Mouse (Mus musculus): Measurements from ENCODE around the gene Sbf2. TPM values are rescaled to one million over a fixed set of nuclear protein-coding genes. Genes with fewer than 3 reads are reported as not detected.
"Not testable (repeated sequence)": the region's sequence is repeated elsewhere in the genome, so short reads cannot be mapped to it uniquely, and the experiment has no call there.

The Sbf2 gene
- polyA plus RNA-seq, 1 experiment from 2014 or later: 68.8 TPM

DNA sequence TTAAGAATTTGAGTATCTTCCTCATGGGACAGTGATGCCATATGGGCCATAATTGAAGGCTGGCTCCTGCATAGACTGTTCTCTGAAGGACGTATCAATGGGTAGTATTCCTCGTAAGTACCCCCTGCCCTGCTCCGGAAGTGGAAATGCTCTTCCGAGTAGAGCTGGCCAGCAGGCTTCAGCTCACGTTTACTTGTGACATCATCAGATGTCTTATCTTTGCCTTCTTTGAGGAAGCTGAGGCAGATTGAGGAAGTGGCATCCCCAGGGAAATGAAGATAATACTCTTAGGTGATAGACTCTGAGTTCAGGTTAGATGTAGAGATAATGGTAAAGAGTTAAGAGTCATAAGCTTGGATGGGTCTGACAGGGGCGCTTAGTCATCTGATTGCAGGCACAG is 31.1 kb upstream of the Sbf2 start:
- Histone ChIP-seq H3K36me3 (no peaks in the 10 kb centered on the region), H3K4me3 (no peak overlapping the region), H3K4me1 (no peaks in the 10 kb centered on the region), H3K4me2 (replicated peaks) (no peak overlapping the region), H3K27ac (replicated peaks) (no peak overlapping the region), H3K9me3 (no peaks in the 10 kb centered on the region), H3K9ac (replicated peaks) (no peak overlapping the region), H3K27me3 (no peaks in the 10 kb centered on the region)
- 89% methylated on average over 6 of the region's 6 CpGs for WGBS
- no peak for ATAC-seq (replicated peaks)

DNA sequence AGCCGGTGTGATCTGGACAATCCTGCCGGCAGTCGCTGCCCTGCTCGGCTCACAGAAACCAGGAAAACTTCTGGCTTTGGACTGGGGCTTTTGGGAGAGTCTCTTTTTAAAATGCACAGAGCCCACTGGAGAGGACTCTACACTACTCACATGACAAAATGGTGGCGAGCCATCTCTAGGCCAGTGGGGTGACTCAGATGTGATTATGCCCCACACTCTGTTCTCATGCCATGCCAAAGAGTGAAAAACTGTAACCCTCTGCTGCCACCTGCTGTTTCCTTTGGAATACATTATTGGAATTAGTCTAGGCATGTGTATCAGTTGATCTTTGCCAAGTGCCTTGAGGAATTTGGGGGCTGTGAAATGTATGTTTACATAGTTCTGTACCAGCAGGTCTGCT is 30.6 kb upstream of the Sbf2 start:
- ATAC-seq (replicated peaks): peak; percentile 58
- no peak overlapping the region for H3K4me2 ChIP-seq (replicated peaks)
- H3K27ac ChIP-seq (replicated peaks): no peak overlapping the region

DNA sequence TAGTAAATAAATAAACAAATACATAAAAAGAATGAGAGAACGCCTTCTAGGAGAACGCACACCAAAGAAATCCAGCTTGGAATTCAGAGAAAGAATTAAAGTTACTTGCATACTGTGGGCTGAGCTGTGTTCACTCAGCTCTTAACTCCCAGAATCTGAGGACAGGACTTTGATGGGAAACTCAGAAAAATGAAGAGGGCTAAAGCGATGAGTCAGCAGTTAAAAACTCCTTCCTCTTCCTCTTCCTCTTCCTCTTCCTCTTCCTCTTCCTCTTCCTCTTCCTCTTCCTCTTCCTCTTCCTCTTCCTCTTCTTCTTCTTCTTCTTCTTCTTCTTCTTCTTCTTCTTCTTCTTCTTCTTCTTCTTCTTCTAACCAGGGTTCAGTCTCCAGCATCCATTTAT is 25.2 kb upstream of the Sbf2 start:
- not testable (repeated sequence) for H3K27ac ChIP-seq (replicated peaks); H3K9me3 ChIP-seq; H3K4me2 ChIP-seq (replicated peaks); H3K27me3 ChIP-seq; H3K4me3 ChIP-seq; H3K4me1 ChIP-seq; ATAC-seq (replicated peaks); H3K36me3 ChIP-seq; H3K9ac ChIP-seq (replicated peaks)
- WGBS: 96% methylated on average over 3 of the region's 3 CpGs

More for the DNA sequence above, 30.6 kb upstream of the Sbf2 start:
- no peaks in the 10 kb centered on the region for H3K4me1 ChIP-seq
- H3K27me3 ChIP-seq: no peaks in the 10 kb centered on the region
- 75% methylated on average over 5 of the region's 5 CpGs for WGBS
- no peaks in the 10 kb centered on the region for H3K36me3 ChIP-seq
- no peak overlapping the region for H3K4me3 ChIP-seq
- no peaks in the 10 kb centered on the region for H3K9me3 ChIP-seq
- no peak overlapping the region for H3K9ac ChIP-seq (replicated peaks)

DNA sequence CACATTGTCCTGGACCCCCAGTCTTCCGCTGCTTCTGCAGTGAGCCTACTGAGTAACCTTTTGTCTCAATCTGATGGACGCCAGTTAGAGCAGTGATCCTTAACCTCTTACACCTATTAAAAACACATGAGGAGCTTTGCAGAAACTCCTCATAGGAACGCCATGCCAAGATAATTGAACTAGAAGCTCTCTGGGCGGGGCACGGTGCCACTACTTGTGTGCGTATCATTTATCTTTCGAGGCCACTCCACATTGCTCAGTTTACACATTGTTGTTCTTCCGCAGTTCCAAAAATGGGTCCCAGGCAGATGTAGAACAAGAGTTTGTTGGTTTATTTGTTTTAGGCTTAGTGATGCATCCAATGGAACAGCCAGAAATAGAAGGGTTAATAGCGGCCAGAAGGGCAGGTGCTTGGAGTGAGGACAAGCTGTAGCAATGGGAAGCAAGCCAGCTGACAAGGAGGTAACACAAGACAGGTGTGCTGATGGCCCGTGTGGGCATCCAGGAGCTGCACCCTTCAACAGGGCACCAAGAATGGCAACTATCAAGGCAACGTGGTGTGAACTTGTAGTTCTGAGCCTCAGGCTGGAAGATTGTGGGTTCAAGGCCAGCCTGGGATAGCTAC is 24.7 kb upstream of the Sbf2 start:
- Histone ChIP-seq H3K4me3 (no peak overlapping the region), H3K9ac (replicated peaks) (no peak overlapping the region), H3K27ac (replicated peaks) (no peak overlapping the region), H3K4me2 (replicated peaks) (no peak overlapping the region), H3K27me3 (no peaks in the 10 kb centered on the region), H3K36me3 (no peaks in the 10 kb centered on the region), H3K9me3 (no peaks in the 10 kb centered on the region), H3K4me1 (peaks cover 7% of the 10 kb centered on the region; the same call in 1 of the 2 replicates)
- no peak for ATAC-seq (replicated peaks)
- WGBS: 85% methylated on average over 11 of the region's 11 CpGs

DNA sequence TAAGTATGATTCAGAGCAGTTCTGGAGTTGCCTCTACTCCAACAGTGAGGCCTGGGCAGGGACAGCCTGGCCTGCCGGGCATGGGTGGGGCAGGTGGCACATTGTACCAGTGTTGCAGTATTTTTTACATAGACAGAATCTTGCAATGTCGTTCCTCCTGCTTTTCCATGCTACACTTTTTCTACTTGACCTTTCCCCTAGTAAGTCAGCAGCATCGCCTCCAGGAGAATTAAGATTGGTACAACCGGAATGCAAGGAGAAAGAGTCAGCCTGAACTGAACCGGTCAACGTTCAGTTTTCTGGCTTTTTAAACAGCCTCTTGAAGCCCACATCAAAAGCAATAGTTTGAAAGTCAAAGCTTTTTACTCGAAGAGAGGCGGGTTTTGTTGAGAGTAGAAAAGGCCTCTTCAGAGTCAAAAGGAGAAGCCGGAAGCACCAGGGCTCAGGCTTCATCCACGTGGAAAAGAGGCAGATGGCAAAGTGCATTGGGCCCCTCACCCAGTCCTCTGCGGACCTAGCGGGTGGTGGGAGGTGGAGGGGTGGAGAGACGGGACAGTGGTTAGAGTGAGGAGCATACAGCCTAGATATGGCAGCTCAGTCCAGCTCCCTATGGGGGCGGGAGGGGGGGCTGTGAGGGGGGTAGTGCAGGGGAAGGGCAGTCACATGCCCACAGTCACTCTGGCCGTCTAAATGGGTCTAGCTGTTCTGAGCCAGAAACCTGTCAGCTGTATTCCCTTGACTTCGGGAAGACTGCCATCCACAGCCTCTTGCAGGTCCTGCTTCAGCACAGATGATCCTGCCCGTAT is 23.8 kb upstream of the Sbf2 start:
- ATAC-seq (replicated peaks): peak; percentile 41; the same call in 1 of the 2 replicates
- Histone ChIP-seq H3K4me3 (no peak overlapping the region), H3K4me2 (replicated peaks) (no peak overlapping the region), H3K9me3 (no peaks in the 10 kb centered on the region), H3K9ac (replicated peaks) (no peak overlapping the region), H3K36me3 (no peaks in the 10 kb centered on the region), H3K27ac (replicated peaks) (no peak overlapping the region), H3K4me1 (peaks cover 7% of the 10 kb centered on the region; the same call in 1 of the 2 replicates), H3K27me3 (no peaks in the 10 kb centered on the region)
- 27% methylated on average over 17 of the region's 17 CpGs for WGBS

DNA sequence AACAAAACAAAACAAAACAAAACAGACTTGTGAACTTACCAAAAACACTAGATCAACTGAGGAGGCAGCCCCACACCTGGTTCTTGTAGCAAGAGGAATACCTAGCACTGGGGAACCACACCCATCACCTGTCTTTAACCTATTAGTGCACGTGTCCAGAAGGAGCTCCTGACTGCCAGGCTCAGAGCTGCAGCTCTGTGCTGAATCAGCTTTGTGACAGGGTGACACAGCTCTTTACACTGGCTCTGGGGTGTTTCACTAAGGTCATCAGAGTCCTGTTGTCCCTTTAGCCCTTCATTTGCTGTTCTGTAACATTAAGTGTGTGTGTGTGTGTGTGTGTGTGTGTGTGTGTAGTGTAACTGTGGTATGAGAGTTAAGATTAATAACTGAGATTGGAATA is 21.8 kb upstream of the Sbf2 start:
- WGBS: 35% methylated on average over 1 of the region's 1 CpGs
- Histone ChIP-seq H3K27ac (replicated peaks) (no peak overlapping the region), H3K9ac (replicated peaks) (no peak overlapping the region), H3K4me1 (peaks cover 7% of the 10 kb centered on the region; the same call in 1 of the 2 replicates), H3K9me3 (no peaks in the 10 kb centered on the region), H3K27me3 (peaks cover 2% of the 10 kb centered on the region; the same call in 1 of the 2 replicates), H3K4me3 (no peak overlapping the region), H3K4me2 (replicated peaks) (no peak overlapping the region), H3K36me3 (no peaks in the 10 kb centered on the region)
- no peak for ATAC-seq (replicated peaks)

DNA sequence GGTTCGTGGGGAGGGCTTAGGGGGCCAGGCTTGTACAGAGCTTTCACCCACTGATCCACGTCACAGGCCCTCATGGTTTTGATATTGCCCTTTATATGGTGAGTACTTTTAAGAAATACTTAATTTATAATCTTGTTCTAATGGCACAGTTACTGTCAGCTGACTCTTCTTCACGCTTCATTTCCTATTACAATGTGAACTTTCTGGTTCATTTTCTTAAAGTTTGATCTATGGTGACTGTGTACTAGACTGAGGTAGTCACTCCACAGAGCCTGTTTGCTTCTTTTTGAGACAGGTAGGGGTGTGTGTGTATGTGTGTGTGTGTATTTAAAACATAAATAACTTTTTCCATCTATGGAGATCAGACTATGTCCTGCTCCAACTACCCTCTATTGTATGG is 21.2 kb upstream of the Sbf2 start:
- WGBS: 80% methylated on average over 3 of the region's 3 CpGs
- Histone ChIP-seq H3K36me3 (no peaks in the 10 kb centered on the region), H3K9me3 (no peaks in the 10 kb centered on the region), H3K4me1 (peaks cover 7% of the 10 kb centered on the region; the same call in 1 of the 2 replicates), H3K4me3 (no peak overlapping the region), H3K27ac (replicated peaks) (no peak overlapping the region), H3K4me2 (replicated peaks) (no peak overlapping the region), H3K27me3 (peaks cover 8% of the 10 kb centered on the region; the same call in 1 of the 2 replicates), H3K9ac (replicated peaks) (no peak overlapping the region)
- ATAC-seq (replicated peaks): no peak

DNA sequence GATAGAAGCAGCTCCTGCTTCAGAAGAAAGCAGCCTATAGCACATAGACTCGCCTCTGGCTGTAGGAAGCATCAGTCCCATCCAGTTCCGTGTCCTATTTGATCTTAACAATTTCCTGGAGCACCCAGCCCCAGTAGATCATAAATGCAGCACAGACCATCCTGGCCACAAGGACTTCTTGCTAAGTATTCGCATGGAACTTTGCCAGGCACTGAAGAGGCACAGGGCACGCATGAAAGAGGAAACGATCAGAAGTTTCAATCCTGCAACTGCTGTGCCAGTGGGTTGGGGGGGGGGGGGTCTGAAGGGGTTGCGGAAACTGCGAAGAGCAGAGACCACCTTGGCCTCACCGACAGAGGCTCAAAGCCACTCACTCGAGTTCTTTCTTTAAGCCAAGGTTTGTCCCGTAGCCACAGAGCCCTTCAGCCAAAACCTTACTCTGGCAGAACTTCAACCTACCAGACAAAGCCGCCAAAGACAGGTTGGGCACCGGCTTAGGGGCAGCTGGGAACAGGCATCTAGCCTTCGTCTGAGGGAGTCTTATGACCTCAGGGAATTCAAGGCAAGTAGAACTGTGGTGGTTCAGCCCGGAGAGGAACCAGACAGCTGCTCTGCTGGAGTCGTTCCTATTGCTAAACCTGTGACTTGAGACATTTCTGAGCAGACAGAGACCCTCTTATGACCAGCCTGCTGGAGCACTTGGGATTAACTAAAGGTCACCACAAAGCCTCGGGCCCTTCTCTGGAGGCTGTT is 16.6 kb upstream of the Sbf2 start:
- Histone ChIP-seq H3K36me3 (no peaks in the 10 kb centered on the region), H3K4me3 (no peak overlapping the region), H3K9ac (replicated peaks) (no peak overlapping the region), H3K9me3 (no peaks in the 10 kb centered on the region), H3K27ac (replicated peaks) (no peak overlapping the region), H3K4me1 (peaks cover 36% of the 10 kb centered on the region), H3K4me2 (replicated peaks) (no peak overlapping the region), H3K27me3 (peaks cover 45% of the 10 kb centered on the region)
- ATAC-seq (replicated peaks): no peak
- 74% methylated on average over 16 of the region's 16 CpGs for WGBS

DNA sequence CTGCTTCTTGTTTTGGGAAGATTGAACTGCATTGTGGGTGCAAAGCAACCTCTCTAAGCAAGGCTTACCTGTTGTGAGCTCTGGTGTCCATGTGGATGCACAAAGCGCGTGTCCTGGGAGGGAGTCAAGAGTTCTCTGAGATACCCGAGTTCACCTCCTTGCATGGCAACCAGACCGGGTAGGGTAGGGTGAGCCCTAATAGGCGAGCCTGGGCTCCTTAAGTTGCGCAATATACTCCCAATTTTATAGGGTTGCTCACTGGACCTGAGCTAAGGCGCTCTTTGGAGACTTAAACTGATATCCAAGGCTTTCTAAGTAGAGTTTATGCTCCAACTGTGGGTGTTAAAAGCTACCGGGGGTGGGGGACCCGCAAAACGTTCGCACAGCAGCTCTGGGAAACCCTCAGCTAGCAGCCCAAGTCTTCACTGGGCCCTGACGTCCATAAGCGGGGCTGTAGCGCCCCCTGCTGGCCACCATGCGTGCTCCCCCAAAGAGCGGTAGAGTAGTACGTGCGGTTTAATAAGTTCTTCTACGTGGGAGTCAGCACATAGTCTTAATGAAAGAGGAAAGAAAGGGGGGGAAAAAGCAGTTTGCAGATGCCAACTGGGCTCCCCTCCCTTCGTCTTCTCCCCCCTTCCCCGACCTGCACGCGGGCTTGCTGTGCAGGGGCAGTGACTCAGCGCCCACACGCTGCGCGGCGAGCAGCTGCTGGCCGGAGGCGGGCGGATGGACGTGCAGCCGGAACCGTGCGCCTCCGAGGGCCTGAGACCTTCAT is 15.4 kb upstream of the Sbf2 start:
- peak overlapping the region; percentile 74 for H3K4me2 ChIP-seq (replicated peaks)
- H3K36me3 ChIP-seq: no peaks in the 10 kb centered on the region
- H3K9me3 ChIP-seq: no peaks in the 10 kb centered on the region
- H3K27ac ChIP-seq (replicated peaks): no peak overlapping the region
- peaks cover 56% of the 10 kb centered on the region for H3K27me3 ChIP-seq
- H3K9ac ChIP-seq (replicated peaks): peak overlapping the region; percentile 38; the same call in 1 of the 2 replicates
- ATAC-seq (replicated peaks): peak; percentile 91
- WGBS: 1% methylated on average over 36 of the region's 36 CpGs
- peak overlapping the region; percentile 40 for H3K4me3 ChIP-seq
- peaks cover 38% of the 10 kb centered on the region for H3K4me1 ChIP-seq

DNA sequence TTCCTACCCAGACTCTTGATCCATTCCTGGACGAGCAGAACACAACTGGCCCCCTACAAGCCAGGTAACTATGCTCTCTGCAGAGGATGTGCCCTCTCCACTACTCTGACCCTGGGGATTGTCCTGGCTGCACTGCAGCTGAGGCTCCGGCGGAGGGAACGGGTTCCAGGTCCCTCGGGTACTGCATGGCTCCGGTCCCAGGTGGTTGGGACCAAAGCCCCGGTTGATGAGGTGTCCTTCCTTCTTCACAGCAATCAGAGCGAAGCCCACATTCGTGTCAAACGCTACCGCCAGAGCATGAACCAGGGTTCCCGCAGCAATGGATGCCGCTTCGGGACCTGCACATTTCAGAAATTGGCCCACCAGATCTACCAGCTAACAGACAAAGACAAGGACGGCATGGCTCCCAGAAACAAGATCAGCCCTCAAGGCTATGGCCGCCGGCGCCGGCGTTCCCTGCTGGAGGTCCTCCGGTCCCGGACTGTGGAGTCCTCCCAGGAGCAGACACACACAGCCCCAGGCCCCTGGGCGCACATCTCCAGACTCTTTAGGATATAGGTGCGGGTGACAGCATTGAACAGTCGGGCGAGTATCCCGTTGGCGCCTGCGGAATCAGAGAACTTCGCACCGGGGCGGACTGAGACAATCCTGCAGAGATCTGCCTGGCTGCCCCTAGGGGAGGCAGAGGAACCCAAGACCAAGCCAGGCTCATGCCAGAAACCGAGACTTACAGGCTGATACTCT is 14.1 kb upstream of the Sbf2 start:
- WGBS: 1% methylated on average over 33 of the region's 33 CpGs
- Histone ChIP-seq H3K9ac (replicated peaks) (peak overlapping the region; percentile 46), H3K4me1 (peaks cover 38% of the 10 kb centered on the region), H3K4me2 (replicated peaks) (peak overlapping the region; percentile 68), H3K27me3 (peaks cover 58% of the 10 kb centered on the region), H3K9me3 (no peaks in the 10 kb centered on the region), H3K36me3 (no peaks in the 10 kb centered on the region), H3K4me3 (peak overlapping the region; percentile 42), H3K27ac (replicated peaks) (no peak overlapping the region)
- 0 out of 2 replicates have a peak, but pooled peaks have one; percentile 29 for ATAC-seq (replicated peaks)

DNA sequence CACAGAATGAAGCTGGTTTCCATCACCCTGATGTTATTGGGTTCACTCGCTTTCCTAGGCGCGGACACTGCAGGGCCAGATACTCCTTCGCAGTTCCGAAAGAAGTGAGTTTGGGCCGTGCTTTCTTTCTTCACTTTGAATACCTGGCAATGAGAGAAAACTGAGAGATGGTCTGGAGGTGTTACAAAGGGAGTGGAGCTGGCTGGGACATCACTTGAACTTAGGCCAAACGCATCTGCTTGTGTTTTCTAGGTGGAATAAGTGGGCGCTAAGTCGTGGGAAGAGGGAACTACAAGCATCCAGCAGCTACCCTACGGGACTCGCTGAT is 13.5 kb upstream of the Sbf2 start:
- Histone ChIP-seq H3K9me3 (no peaks in the 10 kb centered on the region), H3K27me3 (peaks cover 58% of the 10 kb centered on the region), H3K4me1 (peaks cover 38% of the 10 kb centered on the region), H3K4me2 (replicated peaks) (peak overlapping the region; percentile 68), H3K4me3 (peak overlapping the region; percentile 42), H3K36me3 (no peaks in the 10 kb centered on the region), H3K27ac (replicated peaks) (no peak overlapping the region), H3K9ac (replicated peaks) (peak overlapping the region; percentile 46; the same call in 1 of the 2 replicates)
- no peak for ATAC-seq (replicated peaks)
- under 1% methylated on average over 11 of the region's 11 CpGs for WGBS

All from forebrain, embryonic 15.5 days (tissue).